Mouse (Mus musculus) macrophage (primary cell): ENCODE data around the gene Adrb1. TPM values are rescaled to one million over a fixed set of nuclear protein-coding genes. Genes with fewer than 3 reads are reported as not detected.

ENCODE experiments used
- H3K27ac ChIP-seq: fragments of 350-480 bp; formaldehyde crosslinking; 2 replicates; pipeline ENCODE4 v1.9.0; 2021
- H3K36me3 ChIP-seq: fragments of 350-480 bp; formaldehyde crosslinking; 2 replicates; pipeline ENCODE4 v1.9.0; 2021; ENCODE audit errors: inconsistent target
- H3K4me3 ChIP-seq: fragments of 350-480 bp; formaldehyde crosslinking; 2 replicates; pipeline ENCODE4 v1.9.0; 2021; ENCODE audit errors: inconsistent target
- H3K79me2 ChIP-seq: fragments of 350-480 bp; formaldehyde crosslinking; 2 replicates; pipeline ENCODE4 v1.9.0; 2021; ENCODE audit errors: inconsistent target
- WGBS: methylation state at CpG from one replicate; pipeline ENCODE4 v1.1.7; 2026; ENCODE audit warnings: inconsistent platforms; ENCODE audit not compliant: missing documents; 5-methylcytosine and 5-hydroxymethylcytosine counted together
- polyA plus RNA-seq: library from polyadenylated mRNA; stranded (reverse); fragments of 250-400 nt; gene quantifications from 3 replicates; pipeline ENCODE4 v1.2.4, GENCODE M21; 2018; ENCODE audit warnings: inconsistent platforms

Adrb1 gene
- polyA plus RNA-seq, 1 experiment from 2014 or later = 0.19 TPM

DNA sequence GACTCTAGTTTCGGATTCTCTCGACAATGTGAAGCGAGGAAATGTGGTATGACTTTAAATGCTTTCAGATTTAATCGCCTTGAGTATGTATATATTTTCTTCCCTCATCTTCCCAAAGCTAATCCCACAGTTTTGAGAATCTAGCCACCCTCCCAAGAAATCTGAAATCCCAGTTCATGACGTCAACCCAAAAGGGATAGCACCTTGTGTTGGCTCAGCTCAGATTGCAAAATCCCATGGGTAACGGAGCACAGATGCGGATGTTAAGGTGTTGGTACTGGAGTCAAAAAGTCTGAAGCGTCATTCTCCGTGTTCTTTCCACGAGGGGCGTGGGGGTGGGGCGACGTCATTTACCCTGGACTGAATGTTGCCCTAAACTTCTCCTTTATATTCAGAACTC lies 1.1 kb upstream of the Adrb1 start:
- Histone ChIP-seq H3K4me3 (no peak overlapping the region), H3K36me3 (no peaks in the 10 kb centered on the region), H3K79me2 (no peaks in the 10 kb centered on the region), H3K27ac (no peak overlapping the region)
- 30% methylated on average over 13 of the region's 13 CpGs for WGBS

GRCm38 (mm10) chr19:56722291-56722707 lies 300 bp downstream of the Adrb1 start:
- 3% methylated on average over 41 of the region's 48 CpGs for WGBS
- Histone ChIP-seq H3K36me3 (no peaks in the 10 kb centered on the region), H3K27ac (no peak overlapping the region), H3K79me2 (no peaks in the 10 kb centered on the region), H3K4me3 (no peak overlapping the region)

- H3K4me3 ChIP-seq = no peak overlapping the region
- no peaks in the 10 kb centered on the region for H3K79me2 ChIP-seq
- no peak overlapping the region for H3K27ac ChIP-seq
- H3K36me3 ChIP-seq = no peaks in the 10 kb centered on the region
- 8% methylated on average over 69 of the region's 69 CpGs for WGBS
Measured at GRCm38 (mm10) chr19:56722711-56723330, 822 bp downstream of the Adrb1 start.

DNA sequence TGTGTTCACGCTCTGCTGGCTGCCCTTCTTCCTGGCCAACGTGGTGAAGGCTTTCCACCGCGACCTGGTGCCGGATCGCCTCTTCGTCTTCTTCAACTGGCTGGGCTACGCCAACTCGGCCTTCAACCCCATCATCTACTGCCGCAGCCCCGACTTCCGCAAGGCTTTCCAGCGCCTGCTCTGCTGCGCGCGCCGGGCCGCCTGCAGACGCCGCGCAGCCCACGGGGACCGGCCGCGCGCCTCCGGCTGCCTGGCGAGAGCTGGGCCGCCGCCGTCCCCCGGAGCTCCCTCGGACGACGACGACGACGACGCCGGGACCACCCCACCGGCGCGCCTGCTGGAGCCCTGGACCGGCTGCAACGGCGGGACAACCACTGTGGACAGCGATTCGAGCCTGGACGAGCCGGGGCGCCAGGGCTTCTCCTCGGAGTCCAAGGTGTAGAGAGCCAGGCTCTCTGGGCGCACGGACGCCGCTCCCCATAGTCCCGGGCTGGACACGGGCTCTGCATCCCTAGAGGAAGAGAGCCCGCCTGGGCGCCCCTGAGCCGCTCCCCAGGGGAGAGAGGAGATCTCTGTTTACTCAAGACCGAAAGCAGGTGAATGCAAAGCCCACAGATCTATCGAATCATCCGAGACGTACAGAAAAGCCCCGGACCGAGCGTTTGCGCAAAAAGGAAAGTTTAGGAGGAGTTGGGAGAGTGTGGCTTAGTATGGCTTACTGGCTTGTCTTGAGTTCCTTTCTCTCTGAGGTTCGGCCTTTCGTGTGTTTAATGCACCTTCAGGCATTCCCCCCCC lies 1.5 kb downstream of the Adrb1 start:
- H3K36me3 ChIP-seq = no peaks in the 10 kb centered on the region
- 2% methylated on average over 66 of the region's 71 CpGs for WGBS
- peak overlapping the region; percentile 41 for H3K27ac ChIP-seq
- H3K4me3 ChIP-seq = peak overlapping the region; percentile 36
- H3K79me2 ChIP-seq = no peaks in the 10 kb centered on the region

DNA sequence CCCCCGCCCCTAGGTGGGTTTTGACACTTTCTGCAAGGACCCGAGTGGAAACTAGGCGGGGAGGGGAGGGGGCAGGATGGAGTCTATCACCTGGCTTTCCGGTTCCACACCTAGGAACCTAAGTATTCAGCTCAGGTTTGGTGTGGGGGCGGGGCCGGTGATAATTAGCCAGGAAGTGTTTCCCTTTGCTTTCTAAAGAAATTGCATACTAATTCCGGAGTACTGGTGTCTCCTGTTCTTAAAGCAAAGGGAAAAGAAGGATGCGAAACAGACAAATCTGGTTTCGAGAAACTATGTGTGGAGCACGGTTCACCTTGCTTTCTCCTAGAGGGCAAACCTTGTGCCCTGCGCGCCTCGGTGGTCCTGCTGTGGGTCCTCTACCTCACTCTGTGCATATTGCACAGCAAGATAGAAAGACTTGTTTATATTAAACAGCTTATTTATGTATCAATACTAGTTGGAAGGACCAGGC lies 2.2 kb downstream of the Adrb1 start:
- H3K36me3 ChIP-seq = no peaks in the 10 kb centered on the region
- no peaks in the 10 kb centered on the region for H3K79me2 ChIP-seq
- peak overlapping the region; percentile 36 for H3K4me3 ChIP-seq
- 8% methylated on average over 12 of the region's 13 CpGs for WGBS
- H3K27ac ChIP-seq = peak overlapping the region; percentile 41

GRCm38 (mm10) chr19:56727170-56727877 lies 5.3 kb downstream of the Adrb1 start:
- Histone ChIP-seq H3K36me3 (no peaks in the 10 kb centered on the region), H3K79me2 (no peaks in the 10 kb centered on the region), H3K4me3 (no peak overlapping the region), H3K27ac (no peak overlapping the region)
- WGBS = 70% methylated on average over 14 of the region's 14 CpGs

- no peak overlapping the region for H3K27ac ChIP-seq
- no peaks in the 10 kb centered on the region for H3K36me3 ChIP-seq
- 44% methylated on average over 7 of the region's 7 CpGs for WGBS
- H3K4me3 ChIP-seq = no peak overlapping the region
- H3K79me2 ChIP-seq = no peaks in the 10 kb centered on the region
Measured at GRCm38 (mm10) chr19:56734033-56734572, 12.1 kb downstream of the Adrb1 start.

- WGBS = 75% methylated on average over 4 of the region's 4 CpGs
- H3K27ac ChIP-seq = no peak overlapping the region
- no peaks in the 10 kb centered on the region for H3K36me3 ChIP-seq
- H3K4me3 ChIP-seq = no peak overlapping the region
- H3K79me2 ChIP-seq = no peaks in the 10 kb centered on the region
Measured at GRCm38 (mm10) chr19:56735747-56736146, 13.7 kb downstream of the Adrb1 start.

DNA sequence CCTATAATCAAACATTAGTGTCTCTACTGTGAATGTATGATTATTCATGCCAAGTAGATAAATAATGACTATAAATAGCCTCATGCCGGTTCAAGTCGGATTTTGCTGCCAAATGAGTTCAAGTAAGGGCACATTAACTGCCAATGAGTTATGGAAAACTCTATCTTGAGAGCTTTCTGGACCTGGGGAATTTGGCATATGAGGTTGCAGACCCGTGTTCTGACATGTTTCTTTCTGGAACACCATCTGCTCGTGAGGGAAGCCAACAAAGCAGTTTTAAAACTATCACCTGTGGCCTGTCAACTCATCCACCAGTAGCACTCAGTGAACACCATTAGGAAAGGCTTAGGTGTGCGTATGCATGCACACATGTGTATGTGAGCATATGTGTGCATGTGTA lies 14.3 kb downstream of the Adrb1 start:
- Histone ChIP-seq H3K79me2 (no peaks in the 10 kb centered on the region), H3K27ac (no peak overlapping the region), H3K4me3 (no peak overlapping the region), H3K36me3 (no peaks in the 10 kb centered on the region)
- 93% methylated on average over 5 of the region's 5 CpGs for WGBS

- Histone ChIP-seq H3K27ac (no peak overlapping the region), H3K4me3 (no peak overlapping the region), H3K79me2 (no peaks in the 10 kb centered on the region), H3K36me3 (no peaks in the 10 kb centered on the region)
- 86% methylated on average over 7 of the region's 7 CpGs for WGBS
Measured at GRCm38 (mm10) chr19:56745061-56745460, 23.1 kb downstream of the Adrb1 start.

GRCm38 (mm10) chr19:56745528-56745927 lies 23.5 kb downstream of the Adrb1 start:
- H3K27ac ChIP-seq = no peak overlapping the region
- no peaks in the 10 kb centered on the region for H3K36me3 ChIP-seq
- 98% methylated on average over 4 of the region's 6 CpGs for WGBS

DNA sequence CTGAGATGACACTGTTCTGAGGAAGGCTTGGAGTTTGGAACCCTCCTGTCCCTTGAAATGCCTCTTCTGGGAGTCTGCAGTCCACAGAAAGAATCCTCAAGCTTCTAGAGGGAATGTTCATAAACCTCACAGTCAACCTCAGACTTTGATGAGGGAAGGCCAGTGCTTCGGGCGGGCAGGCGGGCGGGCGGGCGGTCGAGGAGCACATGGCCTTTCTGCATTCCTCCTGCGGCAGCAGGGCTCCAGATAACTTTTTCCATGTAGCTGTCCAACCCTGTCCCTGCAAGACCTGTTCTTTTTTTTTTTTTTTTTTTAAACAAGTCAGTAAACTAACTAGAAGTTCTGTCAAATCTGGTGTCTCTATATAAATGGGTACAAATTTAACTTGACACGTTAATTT lies 24.6 kb downstream of the Adrb1 start:
- Histone ChIP-seq H3K4me3 (no peak overlapping the region), H3K27ac (no peak overlapping the region), H3K79me2 (no peaks in the 10 kb centered on the region), H3K36me3 (no peaks in the 10 kb centered on the region)
- 95% methylated on average over 8 of the region's 9 CpGs for WGBS

More at GRCm38 (mm10) chr19:56745528-56745927, 23.5 kb downstream of the Adrb1 start:
- Histone ChIP-seq H3K79me2 (no peaks in the 10 kb centered on the region), H3K4me3 (no peak overlapping the region)

- 85% methylated on average over 10 of the region's 10 CpGs for WGBS
- H3K4me3 ChIP-seq = no peak overlapping the region
- H3K27ac ChIP-seq = no peak overlapping the region
- no peaks in the 10 kb centered on the region for H3K79me2 ChIP-seq
- H3K36me3 ChIP-seq = no peaks in the 10 kb centered on the region
Measured at GRCm38 (mm10) chr19:56747878-56748277, 25.9 kb downstream of the Adrb1 start.

DNA sequence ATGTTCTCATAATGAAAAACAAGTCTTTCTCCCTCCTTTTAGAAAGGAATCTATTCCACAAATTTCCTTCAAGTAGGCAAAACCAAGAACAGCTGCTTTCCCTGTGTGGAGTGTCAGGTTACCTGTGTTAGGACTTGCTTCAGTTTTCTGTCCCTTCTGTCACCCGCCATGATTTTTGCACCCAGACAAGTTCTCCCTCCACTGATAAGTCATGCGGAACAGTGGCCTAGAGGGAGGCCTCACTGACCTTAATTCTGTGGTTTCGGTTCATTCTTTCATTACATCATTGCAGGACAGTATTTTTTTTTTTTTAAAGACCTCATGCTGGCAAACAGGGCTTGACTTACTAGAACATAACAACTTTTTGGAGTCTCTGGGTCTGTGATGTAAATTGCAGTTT lies 27.3 kb downstream of the Adrb1 start:
- Histone ChIP-seq H3K36me3 (no peaks in the 10 kb centered on the region), H3K79me2 (no peaks in the 10 kb centered on the region), H3K4me3 (no peak overlapping the region), H3K27ac (no peak overlapping the region)
- 75% methylated on average over 3 of the region's 3 CpGs for WGBS

DNA sequence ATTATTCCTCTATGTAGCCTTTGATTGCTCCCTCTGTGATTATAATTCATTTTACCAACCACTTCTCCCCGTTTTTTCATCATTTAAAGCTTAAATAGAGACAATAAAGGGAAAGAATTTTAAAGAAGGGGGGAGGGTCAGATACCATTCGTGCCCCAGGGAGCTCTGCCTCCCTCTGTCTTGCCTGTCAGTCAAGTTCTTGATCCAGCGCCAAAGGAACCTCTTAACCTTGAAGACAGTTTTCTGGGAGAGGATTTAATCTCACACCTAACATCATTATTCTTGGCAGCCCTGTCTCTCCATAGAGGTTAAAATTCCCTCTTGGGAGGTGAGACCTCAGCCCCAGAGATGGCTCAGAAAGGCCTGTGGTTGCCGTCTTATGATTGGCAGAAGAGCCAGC lies 28.7 kb downstream of the Adrb1 start:
- WGBS = 79% methylated on average over 4 of the region's 4 CpGs
- no peaks in the 10 kb centered on the region for H3K79me2 ChIP-seq
- no peak overlapping the region for H3K4me3 ChIP-seq
- H3K27ac ChIP-seq = no peak overlapping the region
- H3K36me3 ChIP-seq = no peaks in the 10 kb centered on the region
